Mouse (Mus musculus): ENCODE data around the gene Arpc1a.

DNA sequence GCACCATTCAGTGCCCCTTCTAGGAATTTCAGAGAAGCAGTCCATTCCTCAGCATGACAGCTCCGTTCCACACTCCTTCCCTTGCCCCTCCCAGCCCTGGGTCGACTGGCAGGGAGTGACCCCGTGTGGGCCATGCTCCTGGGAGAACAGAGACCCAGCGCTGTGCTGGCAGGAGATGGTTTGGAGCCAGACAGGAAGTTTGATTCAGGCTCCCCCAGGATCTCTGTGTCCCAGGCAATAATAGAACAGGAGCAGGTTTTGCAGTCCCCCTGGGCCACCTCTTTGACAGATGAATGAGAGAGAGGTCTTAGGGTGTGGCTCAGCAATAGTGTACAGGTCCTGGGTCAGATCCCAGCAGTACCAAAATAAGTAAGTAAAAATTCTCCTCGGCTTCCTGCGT is 34.4 kb downstream of the Arpc1a start:
- TF ChIP-seq POLR2A (IDR thresholded peaks at IDR 0.05; ENCODE audit: low read depth, low read length) (no peak), CTCF (IDR thresholded peaks at IDR 0.05; ENCODE audit: extremely low read depth, insufficient read depth, insufficient read length, insufficient replicate concordance) (no peak)

All from spleen, adult 2 months (tissue).